Mouse (Mus musculus): ENCODE measurements at regions not wholly inside any gene's neighbourhood (a gene's known extent, or its start where the extent isn't known, plus 50 kb on each side); places are given as distances from the start of the nearest gene placed in this dataset.

GRCm38 (mm10) chr5:149338016-149338696 lies 73.4 kb upstream of the Medag start:
- TF ChIP-seq CTCF (IDR thresholded peaks at IDR 0.05; ENCODE audit: insufficient read depth, low read length), result no peak
- TF ChIP-seq POLR2A (IDR thresholded peaks at IDR 0.05; ENCODE audit: borderline replicate concordance, extremely low read depth, low read depth, low read length), result no peak

All from lung, adult 2 months (tissue).